24 mouse cellular contexts compared by ENCODE assay signal in the genomic region with DNA sequence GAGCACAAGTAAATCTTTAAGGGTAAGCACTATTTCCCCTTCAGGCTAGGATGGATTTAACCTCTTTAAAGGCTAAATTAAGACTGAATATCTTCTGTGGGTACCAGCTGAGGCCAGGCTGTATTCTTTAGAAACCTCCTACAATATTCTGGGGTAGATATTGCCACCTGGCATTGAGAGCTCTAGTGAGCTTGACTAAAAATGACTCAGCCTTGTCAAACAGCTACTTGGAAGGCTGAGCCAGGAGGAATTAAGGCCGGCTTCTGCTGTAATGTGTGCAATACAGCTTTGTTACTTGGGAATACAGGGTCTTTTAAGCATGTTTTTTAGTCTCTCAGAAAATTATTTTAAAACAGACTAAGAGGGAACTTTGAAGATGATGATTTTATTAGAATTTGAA. TPM values are rescaled to one million over a fixed set of nuclear protein-coding genes. Genes with fewer than 3 reads are reported as not detected.
DNase-seq lines count a peak whose midpoint lies in the region.
"Had no signal": no experiment of that assay in that cellular context is flagged by ENCODE, and none has a peak within 500 bp of the region (broad histone marks: within the 10 kb centered on the region; RNA-seq: fewer than 3 reads in every experiment).

No protein-coding gene starts in this region.

- peak; percentile 31 for DNase-seq in layer of hippocampus, adult 9-11 months
- DNase-seq in layer of hippocampus, adult 8-10 months (ENCODE audit: low spot score in 2 of 2): no peak
- peak; percentile 38 for DNase-seq in right cerebral cortex, adult 18-20 months
- no peak for DNase-seq in right cerebral cortex, postnatal 4 days
- DNase-seq in left cerebral cortex, adult 9 months (ENCODE audit: low spot score in 2 of 2): peak; percentile 32 to 52
- DNase-seq in retina, embryonic 14.5 days (ENCODE audit: low spot score): no peak
- DNase-seq in embryo, embryonic 11 days: no peak
- DNase-seq: adrenal gland, adult 2 months; adrenal gland, postnatal 36 days; cerebellum, adult 9-11 months; forebrain, postnatal 0 days; gastrocnemius, postnatal 10 days; heart, postnatal 10 days; kidney, adult 9 months; kidney, postnatal 10 days; liver, embryonic 13.5 days; lung, adult 18-20 months; lung, postnatal 4 days; spleen, adult 18-20 months; thymus, adult 18-20 months; thymus, postnatal 25 days had no signal

RNA-seq across cellular contexts. Expression of a gene that starts 7.2 kb away (rescaled TPM):
- total RNA-seq in layer of hippocampus, adult 8-10 months (2022): under 1 TPM in 2 of 4 experiments, not detected in 2; 0.22 to 0.32 TPM
- total RNA-seq: ES-E14; gastrocnemius, postnatal 10 days; heart, adult 8-10 months; heart, postnatal 10 days; hematopoietic stem cell, adult 5-6 weeks had no signal

RNA-seq across cellular contexts. Expression of a gene that starts 35.5 kb away (rescaled TPM):
- 1 to 10 TPM; 1.5 to 2.7 (median 1.6) TPM for total RNA-seq in layer of hippocampus, adult 8-10 months (2022)
- total RNA-seq: forebrain, postnatal 0 days had no signal

Comparison
In these comparisons a context has a peak if more than half of its experiments do, and no peak if none do; other contexts are left out.
1. DNase-seq: peak in layer of hippocampus, adult 9-11 months (single experiment), right cerebral cortex, adult 18-20 months (single experiment) and left cerebral cortex, adult 9 months (2 of 2); none in layer of hippocampus, adult 8-10 months (0 of 2), right cerebral cortex, postnatal 4 days (single experiment), retina, embryonic 14.5 days (single experiment) and embryo, embryonic 11 days (single experiment).